Mouse (Mus musculus) heart, adult 2 months (tissue): ENCODE data around the gene Smg6. TPM values are rescaled to one million over a fixed set of nuclear protein-coding genes. Genes with fewer than 3 reads are reported as not detected.

Experiments
- DNase-seq, 2 experiments: peaks; one replicate each; pipeline ENCODE4 v3.0.0; 2021
- H3K27ac ChIP-seq: fragments of 200-600 bp; 2 replicates; pipeline ENCODE4 v1.8.1; 2022
- H3K27me3 ChIP-seq: fragments of 200-500 bp; 2 replicates; pipeline ENCODE4 v1.6.1; 2012; ENCODE audit warnings: mild to moderate bottlenecking, low read length, inconsistent platforms, mixed read lengths; ENCODE audit not compliant: control insufficient read depth, insufficient read depth
- H3K36me3 ChIP-seq: fragments of 200-500 bp; 2 replicates; pipeline ENCODE4 v1.6.1; 2012; ENCODE audit warnings: low read length, inconsistent platforms; ENCODE audit not compliant: control insufficient read depth, insufficient read depth
- H3K4me1 ChIP-seq: fragments of 200-500 bp; 2 replicates; pipeline ENCODE4 v1.6.1; 2011; ENCODE audit warnings: low read length; ENCODE audit not compliant: control insufficient read depth, insufficient read depth
- H3K4me3 ChIP-seq: fragments of 200-600 bp; 2 replicates; pipeline ENCODE4 v1.8.1; 2022
- H3K79me2 ChIP-seq: fragments of 200-500 bp; replicated peaks from 2 replicates; pipeline ENCODE4 v1.6.1; 2012; ENCODE audit warnings: mild to moderate bottlenecking, inconsistent platforms, low read length, moderate library complexity, mixed read lengths; ENCODE audit not compliant: control insufficient read depth, insufficient read depth
- H3K9ac ChIP-seq: fragments of 200-500 bp; 2 replicates; pipeline ENCODE4 v1.6.1; 2012; ENCODE audit warnings: low read depth, mild to moderate bottlenecking, control low read depth, inconsistent platforms, low read length, mixed read lengths
- CTCF ChIP-seq: fragments of 200-600 bp; IDR thresholded peaks from 2 replicates; pipeline ENCODE4 v1.8.1; 2022; ENCODE audit warnings: antibody characterized with exemption, mild to moderate bottlenecking, moderate library complexity
- EP300 ChIP-seq: fragments of 200-500 bp; IDR thresholded peaks from 2 replicates; pipeline ENCODE4 v1.6.1; 2011; ENCODE audit warnings: low read depth, low read length, control low read depth; ENCODE audit not compliant: insufficient read depth
- POLR2A ChIP-seq: fragments of 200-500 bp; IDR thresholded peaks from 2 replicates; pipeline ENCODE4 v1.6.1; 2011; ENCODE audit warnings: mild to moderate bottlenecking, low read depth, low read length, control low read depth; ENCODE audit not compliant: insufficient read depth
- whole genome bisulfite sequencing: fragments of 180-500 bp; shearing (Covaris S2); methylation state at CpG from one replicate; pipeline ENCODE4 v1.1.7; 2018; 5-methylcytosine and 5-hydroxymethylcytosine counted together
- intact Hi-C: fragments of 180-260 bp; cut with DNase I; formaldehyde crosslinking; loops from one replicate; pipeline ENCODE4 v1.15.1; 2025
- polyA plus RNA-seq: library from polyadenylated mRNA; depleted of rRNA; stranded (reverse); fragments of >200 nt; gene quantifications from 2 replicates; pipeline ENCODE4 v1.2.3, GENCODE M21; 2012
- total RNA-seq, 2 experiments: library from RNA; stranded (reverse); gene quantifications; 2 replicates each; pipeline ENCODE4 v1.2.3; 2021

The Smg6 gene
- total and polyA plus RNA-seq, 3 experiments, result 17.8 to 19.5 (median 18.1) TPM

- Histone ChIP-seq H3K4me1 (peaks cover 20% of the 10 kb centered on the region), H3K27ac (peak overlapping the region; percentile 96), H3K9ac (peak overlapping the region; percentile 85), H3K79me2 (no peaks in the 10 kb centered on the region; the same call in 1 of the 2 replicates), H3K4me3 (peak overlapping the region; percentile 65), H3K27me3 (no peaks in the 10 kb centered on the region), H3K36me3 (peaks cover 9% of the 10 kb centered on the region)
- TF ChIP-seq POLR2A, result no peak
- no peak for TF ChIP-seq EP300
- peak; percentile 20; the same call in 1 of the 2 replicates for TF ChIP-seq CTCF
- intact Hi-C loops, result loop anchor here (10.0 kb wide), 1 partner anchor 332 kb away; the partner anchor contains the start of gene Mnt
- DNase-seq, result peak; percentile 73 to 79
- WGBS, result 4% methylated on average over 68 of the region's 68 CpGs
Observed at GRCm38 (mm10) chr11:75166861-75167642, 241.4 kb downstream of the Smg6 start.

- H3K36me3 ChIP-seq, result peaks cover 9% of the 10 kb centered on the region
- H3K4me1 ChIP-seq, result peaks cover 17% of the 10 kb centered on the region
- H3K4me3 ChIP-seq, result peak overlapping the region; percentile 65
- intact Hi-C loops, result loop anchor here (2.0 to 10.0 kb wide), 2 partner anchors 29 to 333 kb away; partner anchors contain the start of gene Mnt
- peak; percentile 81 to 83 for DNase-seq
- no peaks in the 10 kb centered on the region; the same call in 1 of the 2 replicates for H3K79me2 ChIP-seq
- H3K27me3 ChIP-seq, result no peaks in the 10 kb centered on the region
- WGBS, result 15% methylated on average over 63 of the region's 63 CpGs
- H3K27ac ChIP-seq, result peak overlapping the region; percentile 96
- H3K9ac ChIP-seq, result peak overlapping the region; percentile 85
- TF ChIP-seq EP300 (no peak), CTCF (no peak), POLR2A (peak; percentile 73)
Observed at GRCm38 (mm10) chr11:75167643-75168589, 242.3 kb downstream of the Smg6 start.

- Histone ChIP-seq H3K9ac (peak overlapping the region; percentile 85), H3K79me2 (no peaks in the 10 kb centered on the region; the same call in 1 of the 2 replicates), H3K4me1 (peaks cover 13% of the 10 kb centered on the region), H3K36me3 (peaks cover 7% of the 10 kb centered on the region), H3K4me3 (peak overlapping the region; percentile 65), H3K27ac (peak overlapping the region; percentile 96), H3K27me3 (no peaks in the 10 kb centered on the region)
- TF ChIP-seq CTCF (peak; percentile 93), POLR2A (peak; percentile 81), EP300 (peak; percentile 89; the same call in 1 of the 2 replicates)
- intact Hi-C loops, result loop anchor here (2.0 to 10.0 kb wide), 2 partner anchors 30 to 334 kb away; partner anchors contain the start of gene Mnt
- DNase-seq, result peak; percentile 92 to 94
- 1% methylated on average over 81 of the region's 83 CpGs for WGBS
Observed at GRCm38 (mm10) chr11:75168590-75169361, 243.2 kb downstream of the Smg6 start.

GRCm38 (mm10) chr11:75169405-75170080 is 243.9 kb downstream of the Smg6 start, which contains the start of gene Hic1:
Hic1 (minus strand) TSS chr11:75169519.
- Histone ChIP-seq H3K27ac (peak within 1 kb of the TSS; percentile 96), H3K36me3 (peaks cover 1% of the 10 kb centered on the region), H3K4me1 (peaks cover 12% of the 10 kb centered on the region), H3K79me2 (no peaks in the 10 kb centered on the region; the same call in 1 of the 2 replicates), H3K27me3 (no peaks in the 10 kb centered on the region), H3K4me3 (peak within 1 kb of the TSS; percentile 65), H3K9ac (peak within 1 kb of the TSS; percentile 85)
- WGBS, result 6% methylated on average over 23 of the region's 23 CpGs
- TF ChIP-seq CTCF (no peak), EP300 (no peak), POLR2A (no peak)
- intact Hi-C loops, result loop anchor here (1.0 to 10.0 kb wide), 4 partner anchors 31 to 335 kb away; partner anchors contain the start of gene Mnt
- peak in 1 of 2 experiments; percentile 59 for DNase-seq
